Mouse (Mus musculus): ENCODE results near the gene Hist1h3c.

DNA sequence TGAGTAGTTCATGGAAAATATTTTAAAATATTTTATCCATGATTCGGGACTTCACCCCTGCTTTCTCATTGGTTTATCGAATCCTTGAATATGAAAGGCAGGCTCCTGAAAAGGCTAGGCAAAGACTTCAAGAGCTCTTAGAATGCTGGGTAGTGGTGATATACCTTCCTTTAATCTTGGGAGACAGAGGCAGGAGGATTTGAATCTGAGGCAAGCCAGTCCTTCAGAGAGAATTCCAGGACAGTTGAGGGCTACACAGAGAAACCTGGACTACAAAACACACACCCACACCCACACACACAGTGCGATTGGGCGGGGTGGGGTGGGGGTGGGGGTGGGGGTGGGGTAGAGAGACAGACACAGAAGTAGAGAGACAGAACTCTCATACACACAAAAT lies 2.5 kb upstream of the Hist1h3c start:
- TF ChIP-seq GATA1 (IDR thresholded peaks at IDR 0.05; ENCODE audit: borderline replicate concordance, low read length), result no peak
- TF ChIP-seq FLI1 (IDR thresholded peaks at IDR 0.05; ENCODE audit: low read length), result no peak
